Mouse (Mus musculus) heart, adult 2 months (tissue): ENCODE measurements around the gene Gpd1. TPM values are rescaled to one million over a fixed set of nuclear protein-coding genes. Genes with fewer than 3 reads are reported as not detected.

Experiments
- DNase-seq, 2 experiments: peaks; one replicate each; pipeline ENCODE4 v3.0.0; 2021
- H3K27ac ChIP-seq: fragments of 200-600 bp; 2 replicates; pipeline ENCODE4 v1.8.1; 2022
- H3K27me3 ChIP-seq: fragments of 200-500 bp; 2 replicates; pipeline ENCODE4 v1.6.1; 2012; ENCODE audit warnings: mild to moderate bottlenecking, low read length, inconsistent platforms, mixed read lengths; ENCODE audit not compliant: control insufficient read depth, insufficient read depth
- H3K36me3 ChIP-seq: fragments of 200-500 bp; 2 replicates; pipeline ENCODE4 v1.6.1; 2012; ENCODE audit warnings: low read length, inconsistent platforms; ENCODE audit not compliant: control insufficient read depth, insufficient read depth
- H3K4me1 ChIP-seq: fragments of 200-500 bp; 2 replicates; pipeline ENCODE4 v1.6.1; 2011; ENCODE audit warnings: low read length; ENCODE audit not compliant: control insufficient read depth, insufficient read depth
- H3K4me3 ChIP-seq: fragments of 200-600 bp; 2 replicates; pipeline ENCODE4 v1.8.1; 2022
- H3K79me2 ChIP-seq: fragments of 200-500 bp; replicated peaks from 2 replicates; pipeline ENCODE4 v1.6.1; 2012; ENCODE audit warnings: mild to moderate bottlenecking, inconsistent platforms, low read length, moderate library complexity, mixed read lengths; ENCODE audit not compliant: control insufficient read depth, insufficient read depth
- H3K9ac ChIP-seq: fragments of 200-500 bp; 2 replicates; pipeline ENCODE4 v1.6.1; 2012; ENCODE audit warnings: low read depth, mild to moderate bottlenecking, control low read depth, inconsistent platforms, low read length, mixed read lengths
- CTCF ChIP-seq: fragments of 200-600 bp; IDR thresholded peaks from 2 replicates; pipeline ENCODE4 v1.8.1; 2022; ENCODE audit warnings: antibody characterized with exemption, mild to moderate bottlenecking, moderate library complexity
- EP300 ChIP-seq: fragments of 200-500 bp; IDR thresholded peaks from 2 replicates; pipeline ENCODE4 v1.6.1; 2011; ENCODE audit warnings: low read depth, low read length, control low read depth; ENCODE audit not compliant: insufficient read depth
- POLR2A ChIP-seq: fragments of 200-500 bp; IDR thresholded peaks from 2 replicates; pipeline ENCODE4 v1.6.1; 2011; ENCODE audit warnings: mild to moderate bottlenecking, low read depth, low read length, control low read depth; ENCODE audit not compliant: insufficient read depth
- WGBS: fragments of 180-500 bp; shearing (Covaris S2); methylation state at CpG from one replicate; pipeline ENCODE4 v1.1.7; 2018; 5-methylcytosine and 5-hydroxymethylcytosine counted together
- intact Hi-C: fragments of 180-260 bp; cut with DNase I; formaldehyde crosslinking; loops from one replicate; pipeline ENCODE4 v1.15.1; 2025
- polyA plus RNA-seq: library from polyadenylated mRNA; depleted of rRNA; stranded (reverse); fragments of >200 nt; gene quantifications from 2 replicates; pipeline ENCODE4 v1.2.3, GENCODE M21; 2012
- total RNA-seq, 2 experiments: library from RNA; stranded (reverse); gene quantifications; 2 replicates each; pipeline ENCODE4 v1.2.3; 2021

Gpd1 gene
- total and polyA plus RNA-seq, 3 experiments = 51.4 to 177 (median 64.6) TPM

DNA sequence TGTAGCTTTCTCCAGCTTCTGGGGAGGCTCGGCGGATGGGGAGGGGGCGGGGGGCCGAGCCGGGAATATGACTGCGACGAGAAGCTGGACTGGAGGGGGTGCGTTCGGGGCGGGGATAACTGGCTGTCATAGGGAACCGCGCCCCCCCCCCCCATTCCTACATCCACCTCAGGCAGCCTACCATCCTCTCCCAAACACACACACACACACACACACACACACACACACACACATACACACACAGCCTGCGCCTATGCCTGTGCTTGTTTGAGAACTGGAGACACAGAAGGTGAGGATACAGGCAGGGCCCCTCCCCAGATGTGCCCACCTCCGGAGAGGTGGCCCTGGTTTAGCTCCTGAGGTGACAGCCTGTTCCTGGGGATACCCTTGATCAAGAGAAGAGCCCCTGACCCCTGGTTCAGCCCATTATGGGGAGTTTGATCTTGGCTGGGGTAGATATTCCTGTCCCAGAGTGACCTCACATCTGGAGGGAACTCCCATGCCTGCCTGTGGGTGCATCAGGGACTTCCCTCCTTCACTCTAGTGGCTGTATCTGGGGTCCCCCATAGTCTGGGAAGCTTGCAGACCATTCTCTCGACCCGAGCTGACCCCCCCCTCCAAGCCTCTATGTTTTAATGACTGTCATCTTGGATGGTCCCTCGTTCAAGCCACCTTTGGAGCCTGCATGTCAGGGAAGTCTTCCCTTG, 46.2 kb upstream of the Gpd1 start:
- WGBS = 17% methylated on average over 10 of the region's 17 CpGs
- Histone ChIP-seq H3K9ac (peak overlapping the region; percentile 44; the same call in 1 of the 2 replicates), H3K27ac (no peak overlapping the region), H3K4me1 (peaks cover 3% of the 10 kb centered on the region; the same call in 1 of the 2 replicates), H3K36me3 (no peaks in the 10 kb centered on the region), H3K27me3 (peaks cover 14% of the 10 kb centered on the region), H3K4me3 (peak overlapping the region; percentile 54), H3K79me2 (no peaks in the 10 kb centered on the region)
- TF ChIP-seq POLR2A (no peak), EP300 (no peak), CTCF (no peak)
- no peak for DNase-seq
- intact Hi-C loops = no loop called here

DNA sequence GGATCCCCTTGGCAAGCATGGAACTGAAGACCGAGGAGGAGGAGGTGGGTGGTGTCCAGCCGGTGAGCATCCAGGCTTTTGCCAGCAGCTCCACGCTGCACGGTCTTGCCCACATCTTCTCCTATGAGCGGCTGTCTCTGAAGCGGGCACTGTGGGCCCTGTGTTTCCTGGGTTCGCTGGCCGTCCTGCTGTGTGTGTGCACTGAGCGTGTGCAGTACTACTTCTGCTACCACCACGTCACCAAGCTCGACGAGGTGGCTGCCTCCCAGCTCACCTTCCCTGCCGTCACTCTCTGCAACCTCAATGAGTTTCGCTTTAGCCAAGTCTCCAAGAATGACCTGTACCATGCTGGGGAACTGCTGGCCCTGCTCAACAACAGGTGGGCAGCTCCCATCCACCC, 45.5 kb upstream of the Gpd1 start:
- H3K27ac ChIP-seq = no peak overlapping the region
- peaks cover 12% of the 10 kb centered on the region for H3K27me3 ChIP-seq
- H3K4me3 ChIP-seq = no peak overlapping the region
- H3K9ac ChIP-seq = no peak overlapping the region
- H3K4me1 ChIP-seq = peaks cover 3% of the 10 kb centered on the region; the same call in 1 of the 2 replicates
- no peaks in the 10 kb centered on the region for H3K36me3 ChIP-seq
- intact Hi-C loops = no loop called here
- WGBS = 66% methylated on average over 14 of the region's 14 CpGs
- no peak for DNase-seq
- no peaks in the 10 kb centered on the region for H3K79me2 ChIP-seq
- TF ChIP-seq EP300 (no peak), POLR2A (no peak), CTCF (no peak)

DNA sequence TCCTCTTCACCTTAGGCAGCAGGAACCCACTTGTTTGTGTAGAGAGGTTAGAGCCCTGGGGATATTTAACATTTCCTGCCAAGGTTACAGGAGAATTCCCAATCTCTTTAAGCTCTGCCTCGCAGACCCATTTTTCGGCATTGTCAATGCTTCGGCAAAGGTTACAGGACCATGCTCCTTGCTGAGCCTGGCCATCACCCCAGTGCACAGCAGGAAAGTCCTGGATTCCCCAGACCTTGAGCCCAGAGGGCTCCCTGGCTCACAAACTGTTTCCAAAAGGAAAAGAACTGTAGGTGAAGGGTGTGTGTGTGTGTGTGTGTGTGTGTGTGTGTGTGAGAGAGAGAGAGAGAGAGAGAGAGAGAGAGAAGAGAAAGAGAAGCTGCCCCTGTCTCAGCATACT, 42.4 kb upstream of the Gpd1 start:
- Histone ChIP-seq H3K27me3 (peaks cover 11% of the 10 kb centered on the region), H3K9ac (no peak overlapping the region), H3K79me2 (no peaks in the 10 kb centered on the region), H3K4me1 (peaks cover 3% of the 10 kb centered on the region; the same call in 1 of the 2 replicates), H3K27ac (no peak overlapping the region), H3K36me3 (no peaks in the 10 kb centered on the region), H3K4me3 (no peak overlapping the region)
- 68% methylated on average over 3 of the region's 3 CpGs for WGBS
- no peak for DNase-seq
- intact Hi-C loops = no loop called here
- TF ChIP-seq POLR2A = no peak
- TF ChIP-seq EP300 = no peak
- TF ChIP-seq CTCF = no peak

DNA sequence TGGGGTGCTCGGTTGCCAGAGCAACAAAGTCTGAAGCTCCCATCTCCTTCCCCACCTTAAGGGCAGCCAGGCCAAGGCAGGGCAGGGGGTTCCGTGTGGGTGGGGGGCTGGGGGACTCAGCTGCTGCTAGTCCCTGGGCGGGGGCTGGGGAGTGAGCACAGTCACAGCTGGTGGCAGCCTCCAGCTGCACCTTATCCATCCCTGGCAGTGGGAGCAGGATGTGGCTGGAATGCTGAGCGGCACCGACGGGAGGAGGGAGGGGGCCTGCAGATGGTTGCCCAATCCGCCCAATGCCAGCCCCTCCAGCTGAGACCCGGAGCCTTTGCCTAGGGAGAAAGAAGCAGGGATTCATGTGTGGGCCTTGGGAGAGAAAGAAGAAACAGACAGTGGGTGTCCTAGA, 40.2 kb upstream of the Gpd1 start:
- H3K27ac ChIP-seq = no peak overlapping the region
- H3K27me3 ChIP-seq = peaks cover 1% of the 10 kb centered on the region; the same call in 1 of the 2 replicates
- H3K9ac ChIP-seq = no peak overlapping the region
- intact Hi-C loops = no loop called here
- no peaks in the 10 kb centered on the region for H3K36me3 ChIP-seq
- no peaks in the 10 kb centered on the region for H3K79me2 ChIP-seq
- no peak for DNase-seq
- 67% methylated on average over 8 of the region's 8 CpGs for WGBS
- H3K4me3 ChIP-seq = no peak overlapping the region
- no peaks in the 10 kb centered on the region for H3K4me1 ChIP-seq
- TF ChIP-seq POLR2A (no peak), CTCF (no peak), EP300 (no peak)

DNA sequence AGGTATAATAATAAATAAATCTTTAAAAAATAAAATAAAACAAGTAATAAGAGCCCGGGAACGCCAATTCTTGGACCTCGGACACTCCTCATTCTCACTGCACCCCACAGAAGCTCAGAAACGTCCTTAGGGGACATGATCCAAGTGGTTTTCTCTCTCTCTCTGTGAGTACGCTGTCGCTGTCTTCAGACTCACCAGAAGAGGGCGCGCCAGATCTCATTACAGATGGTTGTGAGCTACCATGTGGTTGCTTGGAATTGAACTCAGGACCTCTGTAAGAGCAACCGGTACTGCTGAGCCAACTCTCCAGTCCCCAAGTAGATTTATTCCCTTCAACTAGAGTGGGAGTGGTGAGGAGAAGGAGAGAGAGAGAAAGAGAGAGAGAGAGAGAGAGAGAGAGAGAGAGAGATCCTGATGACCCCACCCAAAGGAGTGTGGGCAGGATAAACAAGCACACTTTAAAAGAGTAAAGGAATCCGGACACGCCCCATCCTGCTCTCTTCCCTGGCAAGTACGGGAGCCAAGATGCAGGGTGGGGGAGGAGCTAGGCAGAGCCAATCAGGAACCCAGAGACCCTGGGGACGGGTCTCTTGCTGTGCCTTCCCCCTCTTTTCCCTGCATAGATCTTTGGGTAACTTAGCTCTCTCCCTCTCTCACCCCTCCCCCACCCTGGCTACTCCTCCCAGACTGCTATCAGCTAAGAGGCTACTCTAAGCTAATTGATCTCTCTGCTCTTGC, 39.1 kb upstream of the Gpd1 start:
- 16% methylated on average over 13 of the region's 13 CpGs for WGBS
- Histone ChIP-seq H3K4me3 (no peak overlapping the region), H3K27ac (no peak overlapping the region), H3K9ac (no peak overlapping the region), H3K79me2 (no peaks in the 10 kb centered on the region), H3K36me3 (no peaks in the 10 kb centered on the region), H3K4me1 (no peaks in the 10 kb centered on the region), H3K27me3 (peaks cover 1% of the 10 kb centered on the region; the same call in 1 of the 2 replicates)
- TF ChIP-seq EP300 = no peak
- TF ChIP-seq POLR2A = no peak
- peak; percentile 59 for TF ChIP-seq CTCF
- no peak for DNase-seq
- intact Hi-C loops = no loop called here

DNA sequence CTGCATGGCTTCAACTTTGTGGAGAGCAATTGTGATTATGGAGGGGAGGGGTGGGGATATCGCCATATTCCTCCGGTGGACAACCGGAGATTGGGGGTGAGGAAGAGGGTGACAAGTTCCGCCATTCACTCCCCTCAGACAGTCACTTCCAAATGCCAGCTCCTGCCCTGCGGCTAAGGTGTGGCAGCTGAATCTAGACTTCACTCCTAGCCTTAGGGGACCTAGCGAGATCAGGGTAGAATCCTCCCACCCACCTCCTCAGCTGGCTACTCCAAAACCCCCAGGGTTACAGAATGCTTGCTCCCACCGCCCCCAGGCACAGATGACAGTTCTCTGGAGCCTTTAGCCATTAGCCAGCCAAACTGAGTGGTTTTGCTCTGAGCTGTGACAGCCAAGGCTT, 38.3 kb upstream of the Gpd1 start:
- Histone ChIP-seq H3K27me3 (no peaks in the 10 kb centered on the region), H3K79me2 (no peaks in the 10 kb centered on the region), H3K9ac (no peak overlapping the region), H3K27ac (no peak overlapping the region), H3K4me3 (no peak overlapping the region), H3K36me3 (no peaks in the 10 kb centered on the region), H3K4me1 (no peaks in the 10 kb centered on the region)
- TF ChIP-seq POLR2A (no peak), EP300 (no peak), CTCF (no peak)
- intact Hi-C loops = no loop called here
- WGBS = 66% methylated on average over 7 of the region's 7 CpGs
- no peak for DNase-seq
